Mouse (Mus musculus) intestine, postnatal 0 days (tissue): ENCODE data around the gene Eps8l1. TPM values are rescaled to one million over a fixed set of nuclear protein-coding genes. Genes with fewer than 3 reads are reported as not detected.

ENCODE experiments used
- ATAC-seq: fragments of 200-750 bp; cut with Nextera tagmentation; 2 replicates; pipeline ENCODE4 v1.8.0; 2017; ENCODE audit warnings: mild to moderate bottlenecking, moderate TSS enrichment, moderate library complexity
- H3K27ac ChIP-seq: fragments of 300-500 bp; sonication (generic); 2 replicates; pipeline ENCODE4 v1.5.1; 2014; ENCODE audit warnings: mild to moderate bottlenecking, low read depth, low read length, moderate library complexity
- H3K27me3 ChIP-seq: fragments of 300-500 bp; sonication (generic); replicated peaks from 2 replicates; pipeline ENCODE4 v1.6.1; 2014; ENCODE audit warnings: low read length, mixed read lengths; ENCODE audit not compliant: control insufficient read depth, insufficient read depth
- H3K36me3 ChIP-seq: fragments of 300-500 bp; sonication (generic); 2 replicates; pipeline ENCODE4 v1.6.1; 2014; ENCODE audit warnings: mild to moderate bottlenecking, moderate library complexity; ENCODE audit not compliant: control insufficient read depth, insufficient read depth
- H3K4me1 ChIP-seq: fragments of 300-500 bp; sonication (generic); replicated peaks from 2 replicates; pipeline ENCODE4 v1.6.1; 2014; ENCODE audit warnings: antibody characterized with exemption, low read length, mixed read lengths; ENCODE audit not compliant: control insufficient read depth, insufficient read depth
- H3K4me2 ChIP-seq: fragments of 300-500 bp; sonication (generic); replicated peaks from 2 replicates; pipeline ENCODE4 v1.6.1; 2014; ENCODE audit warnings: low read depth, mild to moderate bottlenecking, moderate library complexity
- H3K4me3 ChIP-seq: fragments of 300-500 bp; sonication (generic); 2 replicates; pipeline ENCODE4 v1.5.1; 2014; ENCODE audit warnings: low read depth, low read length
- H3K9ac ChIP-seq: fragments of 300-500 bp; sonication (generic); 2 replicates; pipeline ENCODE4 v1.6.1; 2014; ENCODE audit warnings: mild to moderate bottlenecking, low read depth, low read length
- H3K9me3 ChIP-seq: fragments of 300-500 bp; sonication (generic); 2 replicates; pipeline ENCODE4 v1.6.1; 2016; ENCODE audit warnings: mixed run types; ENCODE audit not compliant: control insufficient read depth
- CTCF ChIP-seq: sonication (generic); IDR thresholded peaks from 2 replicates; pipeline ENCODE4 v1.5.1; 2016; ENCODE audit warnings: low read depth, mild to moderate bottlenecking, control low read depth, antibody characterized with exemption, moderate library complexity
- WGBS: fragments of 180-500 bp; shearing (Covaris S2); extraction: QIAGEN DNeasy Blood & Tissue Kit; methylation state at CpG from one replicate; pipeline ENCODE4 v1.1.7; 2014; 5-methylcytosine and 5-hydroxymethylcytosine counted together
- polyA plus RNA-seq: library from polyadenylated mRNA; unstranded; fragments of >200 nt; fragmentation: Nextera tagmentation; extraction: Ambion mirVana; gene quantifications from 2 replicates; pipeline ENCODE4 v1.2.1, GENCODE M21; 2015

Gene Eps8l1
- polyA plus RNA-seq, 1 experiment from 2014 or later, result 1.7 TPM

- no peaks in the 10 kb centered on the region for H3K27me3 ChIP-seq
- H3K9ac ChIP-seq, result no peak overlapping the region
- 70% methylated on average over 6 of the region's 6 CpGs for WGBS
- no peaks in the 10 kb centered on the region for H3K9me3 ChIP-seq
- no peak overlapping the region for H3K4me3 ChIP-seq
- H3K4me2 ChIP-seq, result no peak overlapping the region
- no peak for TF ChIP-seq CTCF
- H3K27ac ChIP-seq, result no peak overlapping the region
- H3K36me3 ChIP-seq, result peaks cover 50% of the 10 kb centered on the region
- no peaks in the 10 kb centered on the region; the same call in 1 of the 2 replicates for H3K4me1 ChIP-seq
- ATAC-seq, result 0 out of 2 replicates have a peak, but pooled peaks have one; percentile 28
Observed at GRCm38 (mm10) chr7:4491308-4491707, 30.8 kb downstream of the Eps8l1 start.

GRCm38 (mm10) chr7:4492284-4493224, 32.1 kb downstream of the Eps8l1 start:
- no peak for TF ChIP-seq CTCF

GRCm38 (mm10) chr7:4493991-4494390, 33.5 kb downstream of the Eps8l1 start:
- 33% methylated on average over 1 of the region's 1 CpGs for WGBS
- Histone ChIP-seq H3K4me1 (no peaks in the 10 kb centered on the region; the same call in 1 of the 2 replicates), H3K36me3 (peaks cover 42% of the 10 kb centered on the region), H3K27me3 (no peaks in the 10 kb centered on the region), H3K4me2 (no peak overlapping the region), H3K4me3 (no peak overlapping the region), H3K9ac (no peak overlapping the region), H3K27ac (no peak overlapping the region), H3K9me3 (no peaks in the 10 kb centered on the region)
- ATAC-seq, result no peak
- TF ChIP-seq CTCF, result no peak

More at GRCm38 (mm10) chr7:4492284-4493224, 32.1 kb downstream of the Eps8l1 start:
- 76% methylated on average over 13 of the region's 13 CpGs for WGBS
- Histone ChIP-seq H3K4me3 (no peak overlapping the region), H3K27ac (peak overlapping the region; percentile 50), H3K9me3 (no peaks in the 10 kb centered on the region), H3K4me2 (no peak overlapping the region), H3K9ac (no peak overlapping the region), H3K27me3 (no peaks in the 10 kb centered on the region), H3K36me3 (peaks cover 48% of the 10 kb centered on the region), H3K4me1 (no peaks in the 10 kb centered on the region; the same call in 1 of the 2 replicates)
- no peak for ATAC-seq

DNA sequence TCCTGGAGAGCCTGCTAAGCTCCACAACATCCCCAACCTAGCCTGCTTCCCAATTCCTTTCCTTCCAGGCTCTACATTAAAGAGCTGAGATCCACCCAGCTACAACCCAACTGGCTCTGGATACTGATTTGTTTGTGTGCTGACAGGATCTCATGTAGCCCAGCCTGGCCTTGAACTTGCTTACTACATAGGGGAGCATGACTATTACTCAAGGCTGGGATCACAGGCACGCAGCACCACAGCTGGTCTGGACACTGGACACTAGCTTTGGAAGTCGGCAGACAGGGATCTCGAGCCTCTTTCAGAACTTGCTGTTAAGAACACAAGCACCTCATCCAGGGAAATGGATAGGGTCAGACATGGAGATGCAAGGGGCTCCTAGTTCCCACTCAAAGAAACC, 36.0 kb downstream of the Eps8l1 start:
- TF ChIP-seq CTCF, result no peak
- Histone ChIP-seq H3K9me3 (no peaks in the 10 kb centered on the region), H3K36me3 (peaks cover 33% of the 10 kb centered on the region), H3K27ac (no peak overlapping the region), H3K9ac (no peak overlapping the region), H3K4me2 (no peak overlapping the region), H3K27me3 (no peaks in the 10 kb centered on the region), H3K4me1 (peaks cover 6% of the 10 kb centered on the region; the same call in 1 of the 2 replicates), H3K4me3 (no peak overlapping the region)
- ATAC-seq, result no peak
- WGBS, result 91% methylated on average over 3 of the region's 3 CpGs

GRCm38 (mm10) chr7:4497271-4497903, 36.9 kb downstream of the Eps8l1 start:
- 0 out of 2 replicates have a peak overlapping the region, but pooled peaks have one; percentile 11 for H3K9ac ChIP-seq
- no peak overlapping the region for H3K27ac ChIP-seq
- ATAC-seq, result no peak
- peaks cover 33% of the 10 kb centered on the region for H3K36me3 ChIP-seq
- H3K27me3 ChIP-seq, result no peaks in the 10 kb centered on the region
- no peaks in the 10 kb centered on the region for H3K9me3 ChIP-seq
- no peak for TF ChIP-seq CTCF
- peak overlapping the region; percentile 32; the same call in 1 of the 2 replicates for H3K4me2 ChIP-seq
- peaks cover 6% of the 10 kb centered on the region; the same call in 1 of the 2 replicates for H3K4me1 ChIP-seq
- no peak overlapping the region for H3K4me3 ChIP-seq
- 87% methylated on average over 9 of the region's 9 CpGs for WGBS

DNA sequence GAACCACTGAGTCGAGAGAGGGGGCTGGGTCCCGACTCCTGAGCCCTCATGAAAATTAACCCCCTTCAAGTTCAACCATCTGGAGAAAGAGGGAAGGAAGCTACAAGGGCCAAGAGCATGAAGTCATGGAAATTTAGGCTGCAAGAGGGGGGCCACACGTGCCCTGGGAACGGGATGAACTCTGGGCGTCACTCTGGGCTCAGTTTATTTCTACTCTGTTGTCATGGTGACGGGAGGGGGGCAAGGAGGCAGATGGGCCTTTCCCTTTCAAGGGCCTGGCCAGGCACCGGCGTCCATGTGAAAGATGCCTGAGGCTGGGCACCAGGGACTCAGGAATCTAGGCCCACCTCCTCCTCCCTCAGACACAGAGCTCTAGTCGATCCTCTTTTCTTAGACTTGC, 37.8 kb downstream of the Eps8l1 start:
- H3K9me3 ChIP-seq, result no peaks in the 10 kb centered on the region
- WGBS, result 32% methylated on average over 9 of the region's 9 CpGs
- H3K27me3 ChIP-seq, result no peaks in the 10 kb centered on the region
- 0 out of 2 replicates have a peak, but pooled peaks have one; percentile 3 for ATAC-seq
- 0 out of 2 replicates have a peak, but pooled peaks cover 6% of the 10 kb centered on the region for H3K4me1 ChIP-seq
- H3K4me2 ChIP-seq, result peak overlapping the region; percentile 86
- H3K36me3 ChIP-seq, result peaks cover 32% of the 10 kb centered on the region
- no peak overlapping the region for H3K4me3 ChIP-seq
- no peak overlapping the region for H3K27ac ChIP-seq
- no peak for TF ChIP-seq CTCF
- peak overlapping the region; percentile 11; the same call in 1 of the 2 replicates for H3K9ac ChIP-seq
